Mouse (Mus musculus) lung, embryonic 15.5 days (tissue): Measurements from ENCODE around the gene Top1. TPM values are rescaled to one million over a fixed set of nuclear protein-coding genes. Genes with fewer than 3 reads are reported as not detected.

Experiments used
- ATAC-seq: fragments of 200-750 bp; cut with Nextera tagmentation; 2 replicates; pipeline ENCODE4 v1.8.0; 2017; ENCODE audit warnings: moderate number of reproducible peaks, borderline replicate concordance; ENCODE audit not compliant: low FRiP score, low TSS enrichment; ENCODE audit errors: extremely low read depth
- H3K27ac ChIP-seq: fragments of 300-500 bp; sonication (generic); 2 replicates; pipeline ENCODE4 v1.5.1; 2015; ENCODE audit warnings: moderate library complexity, mild to moderate bottlenecking, inconsistent platforms
- H3K27me3 ChIP-seq: fragments of 300-500 bp; sonication (generic); 2 replicates; pipeline ENCODE4 v1.6.1; 2015; ENCODE audit warnings: inconsistent platforms
- H3K36me3 ChIP-seq: fragments of 300-500 bp; sonication (generic); 2 replicates; pipeline ENCODE4 v1.6.1; 2015; ENCODE audit warnings: inconsistent platforms
- H3K4me1 ChIP-seq: fragments of 300-500 bp; sonication (generic); 2 replicates; pipeline ENCODE4 v1.6.1; 2015; ENCODE audit warnings: inconsistent platforms
- H3K4me2 ChIP-seq: fragments of 300-500 bp; sonication (generic); 2 replicates; pipeline ENCODE4 v1.6.1; 2015; ENCODE audit warnings: inconsistent platforms, mild to moderate bottlenecking, moderate library complexity
- H3K4me3 ChIP-seq: fragments of 300-500 bp; sonication (generic); 2 replicates; pipeline ENCODE4 v1.5.1; 2015; ENCODE audit warnings: mild to moderate bottlenecking, inconsistent platforms
- H3K9ac ChIP-seq: fragments of 300-500 bp; sonication (generic); 2 replicates; pipeline ENCODE4 v1.6.1; 2015; ENCODE audit warnings: inconsistent platforms
- H3K9me3 ChIP-seq: fragments of 300-500 bp; sonication (generic); 2 replicates; pipeline ENCODE4 v1.6.1; 2016; ENCODE audit warnings: inconsistent platforms
- WGBS: fragments of 180-500 bp; shearing (Covaris S2); methylation state at CpG from one replicate; pipeline ENCODE4 v1.1.7; 2015; 5-methylcytosine and 5-hydroxymethylcytosine counted together
- microRNA-seq: library from miRNA; unstranded; fragments of <30 nt; microRNA quantifications from one replicate; pipeline ENCODE4, GENCODE M21; 2016
- polyA plus RNA-seq: library from polyadenylated mRNA; unstranded; fragments of >200 nt; fragmentation: Nextera tagmentation; extraction: Ambion mirVana; gene quantifications from 2 replicates; pipeline ENCODE4 v1.2.1, GENCODE M21; 2015

Gene Top1
- polyA plus RNA-seq, 1 experiment from 2014 or later = 69.9 TPM

- Histone ChIP-seq H3K4me3 (no peak overlapping the region), H3K4me1 (no peaks in the 10 kb centered on the region), H3K9me3 (no peaks in the 10 kb centered on the region), H3K36me3 (peaks cover 9% of the 10 kb centered on the region), H3K9ac (no peak overlapping the region), H3K27ac (no peak overlapping the region), H3K27me3 (no peaks in the 10 kb centered on the region), H3K4me2 (no peak overlapping the region)
- ATAC-seq = no peak
These were observed 124.7 kb downstream of the Top1 start for GRCm38 (mm10) chr2:160770409-160770808.

GRCm38 (mm10) chr2:160770871-160771270 is 125.2 kb downstream of the Top1 start:
- Histone ChIP-seq H3K36me3 (peaks cover 8% of the 10 kb centered on the region), H3K4me1 (no peaks in the 10 kb centered on the region), H3K4me2 (no peak overlapping the region), H3K27ac (no peak overlapping the region), H3K9ac (no peak overlapping the region), H3K9me3 (no peaks in the 10 kb centered on the region), H3K27me3 (no peaks in the 10 kb centered on the region), H3K4me3 (no peak overlapping the region)
- WGBS = 84% methylated on average over 1 of the region's 1 CpGs
- ATAC-seq = no peak

- ATAC-seq = no peak
- no peak overlapping the region for H3K9ac ChIP-seq
These were observed 125.9 kb downstream of the Top1 start for GRCm38 (mm10) chr2:160771325-160772276.

More at GRCm38 (mm10) chr2:160771325-160772276, 125.9 kb downstream of the Top1 start:
- H3K27ac ChIP-seq = no peak overlapping the region
- no peak overlapping the region for H3K4me3 ChIP-seq
- H3K9me3 ChIP-seq = no peaks in the 10 kb centered on the region
- H3K4me1 ChIP-seq = no peaks in the 10 kb centered on the region
- WGBS = 80% methylated on average over 8 of the region's 8 CpGs
- peaks cover 6% of the 10 kb centered on the region; the same call in 1 of the 2 replicates for H3K36me3 ChIP-seq
- H3K4me2 ChIP-seq = no peak overlapping the region
- no peaks in the 10 kb centered on the region for H3K27me3 ChIP-seq

Small RNA genes within 50 kb of the gene (microRNA-seq; reads per million reads assigned to microRNA genes)
- not detected for gene Gm23968

Other genes starting within 250 kb of the Top1 start
- gene Plcg1, start 85.4 kb downstream of the Top1 start, polyA plus RNA-seq = 51.4 and 53.3 TPM in 2 replicates
- 11.5 and 12.1 TPM in 2 replicates for gene Zhx3, start 227.1 kb downstream of the Top1 start, polyA plus RNA-seq
- gene Lpin3, start 234.8 kb downstream of the Top1 start, polyA plus RNA-seq = 3.2 and 3.6 TPM in 2 replicates